Mouse (Mus musculus) c-Kit-positive CD71-negative TER-119-negative erythroid progenitor cells, embryonic 14.5 days (primary cell): ENCODE measurements around the gene Slc38a2.
A peak's percentile ranks its signal among the peaks of the same experiment; 100 is the strongest.

Experiments used
- DNase-seq: peaks from one replicate; pipeline ENCODE4 v3.0.0-alpha.2; 2013; ENCODE audit warnings: low read depth

Gene Slc38a2

GRCm38 (mm10) chr15:96660590-96661141, 38.9 kb downstream of the Slc38a2 start:
- DNase-seq: no peak

- DNase-seq: no peak
Observed at GRCm38 (mm10) chr15:96658275-96658602, 41.3 kb downstream of the Slc38a2 start.

- DNase-seq: no peak
Observed at GRCm38 (mm10) chr15:96657576-96658274, 41.8 kb downstream of the Slc38a2 start.

- no peak for DNase-seq
Observed at GRCm38 (mm10) chr15:96655514-96655913, 44.0 kb downstream of the Slc38a2 start.

GRCm38 (mm10) chr15:96654714-96655113, 44.8 kb downstream of the Slc38a2 start:
- DNase-seq: peak; percentile 50

- no peak for DNase-seq
Observed at GRCm38 (mm10) chr15:96653011-96653410, 46.5 kb downstream of the Slc38a2 start.

GRCm38 (mm10) chr15:96652531-96652930, 47.0 kb downstream of the Slc38a2 start:
- no peak for DNase-seq

- DNase-seq: no peak
Observed at GRCm38 (mm10) chr15:96647376-96647775, 52.2 kb downstream of the Slc38a2 start.

GRCm38 (mm10) chr15:96642436-96643405, 56.8 kb downstream of the Slc38a2 start, which contains the start of gene Slc38a1:
Gene Slc38a1 (minus strand): TSS chr15:96642913.
- DNase-seq: peak; percentile 57

- no peak for DNase-seq
Observed at GRCm38 (mm10) chr15:96641821-96642435, 57.6 kb downstream of the Slc38a2 start.

GRCm38 (mm10) chr15:96641111-96641820, 58.3 kb downstream of the Slc38a2 start:
- peak; percentile 44 for DNase-seq

- peak; percentile 50 for DNase-seq
Observed at GRCm38 (mm10) chr15:96640291-96640985, 59.1 kb downstream of the Slc38a2 start.

GRCm38 (mm10) chr15:96639630-96640029, 59.9 kb downstream of the Slc38a2 start:
- DNase-seq: no peak

GRCm38 (mm10) chr15:96638656-96639055, 60.9 kb downstream of the Slc38a2 start:
- DNase-seq: no peak

- peak; percentile 43 for DNase-seq
Observed at GRCm38 (mm10) chr15:96638173-96638572, 61.4 kb downstream of the Slc38a2 start.
